Mouse (Mus musculus): ENCODE results near the gene Cfdp1.

DNA sequence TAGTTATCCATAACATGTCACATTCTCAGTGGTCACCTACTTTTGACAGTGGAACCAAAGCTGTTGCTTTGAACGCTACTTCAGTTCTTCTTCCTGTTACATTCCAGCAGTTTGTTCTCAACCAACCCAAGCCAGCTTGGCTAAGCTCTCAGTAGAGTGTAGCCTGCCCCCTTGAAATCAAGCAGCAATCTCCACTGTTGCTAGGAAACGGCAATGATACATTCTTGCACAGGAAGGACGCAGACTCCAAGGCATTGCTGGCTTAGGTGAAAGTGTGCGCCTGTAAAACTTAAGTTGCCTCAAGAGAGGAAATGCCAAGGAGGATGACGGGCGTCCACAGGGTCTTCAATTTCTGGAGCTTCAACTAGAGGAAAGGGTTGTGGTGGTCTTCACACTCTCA is 11.8 kb upstream of the Cfdp1 start:
- TF ChIP-seq GATA1 (IDR thresholded peaks at IDR 0.05; ENCODE audit: borderline replicate concordance, low read length) (no peak), FLI1 (IDR thresholded peaks at IDR 0.05; ENCODE audit: low read length) (no peak)

Measured in megakaryocyte, embryonic 14.5 days (primary cell).